Mouse (Mus musculus) induced T-regulatory cell, adult 2 months (primary cell): ENCODE measurements around the gene Ttc7b.

Source experiments
- DNase-seq: peaks from one replicate; pipeline ENCODE4 v3.0.0-alpha.2; 2012; ENCODE audit warnings: low read depth

Gene Ttc7b

GRCm38 (mm10) chr12:100447701-100448277 is 72.8 kb downstream of the Ttc7b start:
- no peak for DNase-seq

- no peak for DNase-seq
Measured at GRCm38 (mm10) chr12:100447161-100447560, 73.5 kb downstream of the Ttc7b start.

DNA sequence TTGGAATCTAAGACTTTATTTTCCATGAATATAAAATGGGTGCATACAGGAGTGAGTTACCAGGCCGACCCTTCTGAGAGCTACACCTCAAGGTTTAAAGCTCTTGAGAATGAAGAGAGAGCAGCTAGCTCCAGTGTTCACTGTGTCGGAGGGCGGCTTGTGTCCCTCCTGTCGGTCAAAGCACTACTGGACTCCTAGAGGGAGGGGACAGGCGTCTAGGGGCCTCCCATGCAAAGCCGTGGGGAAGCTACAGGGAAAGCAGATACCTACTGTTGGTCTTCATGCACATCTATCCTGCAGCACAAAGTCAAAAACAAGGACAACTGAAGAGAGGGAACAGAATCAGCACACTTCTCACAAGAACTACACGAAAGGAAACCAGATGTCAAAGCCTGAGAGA is 74.9 kb downstream of the Ttc7b start:
- no peak for DNase-seq

GRCm38 (mm10) chr12:100445271-100445670 is 75.4 kb downstream of the Ttc7b start:
- DNase-seq, result no peak

- no peak for DNase-seq
Measured at GRCm38 (mm10) chr12:100444671-100445165, 75.9 kb downstream of the Ttc7b start.

- no peak for DNase-seq
Measured at GRCm38 (mm10) chr12:100443452-100443851, 77.2 kb downstream of the Ttc7b start.

DNA sequence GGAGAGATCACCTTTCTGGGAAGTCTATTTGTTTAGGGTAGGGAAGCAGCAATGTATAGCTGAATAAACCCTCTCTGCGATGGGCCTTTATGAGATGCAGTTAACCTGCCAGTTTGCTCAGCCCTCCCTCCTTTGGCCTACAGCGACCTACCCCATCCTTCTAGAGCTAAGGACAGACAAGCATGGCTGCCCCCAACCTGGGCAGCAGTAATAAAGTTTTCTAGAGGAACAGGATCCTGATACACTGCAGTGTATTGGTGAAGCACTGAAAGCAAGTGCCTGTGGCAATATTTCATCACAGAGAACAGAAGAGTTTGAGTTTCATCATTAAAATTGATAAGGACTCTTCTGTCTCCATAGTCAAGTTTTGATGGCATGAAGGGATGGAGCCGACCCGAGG is 79.0 kb downstream of the Ttc7b start:
- DNase-seq, result no peak

- DNase-seq, result no peak
Measured at GRCm38 (mm10) chr12:100439883-100440282, 80.7 kb downstream of the Ttc7b start.

GRCm38 (mm10) chr12:100439145-100439755 is 81.4 kb downstream of the Ttc7b start:
- DNase-seq, result no peak

DNA sequence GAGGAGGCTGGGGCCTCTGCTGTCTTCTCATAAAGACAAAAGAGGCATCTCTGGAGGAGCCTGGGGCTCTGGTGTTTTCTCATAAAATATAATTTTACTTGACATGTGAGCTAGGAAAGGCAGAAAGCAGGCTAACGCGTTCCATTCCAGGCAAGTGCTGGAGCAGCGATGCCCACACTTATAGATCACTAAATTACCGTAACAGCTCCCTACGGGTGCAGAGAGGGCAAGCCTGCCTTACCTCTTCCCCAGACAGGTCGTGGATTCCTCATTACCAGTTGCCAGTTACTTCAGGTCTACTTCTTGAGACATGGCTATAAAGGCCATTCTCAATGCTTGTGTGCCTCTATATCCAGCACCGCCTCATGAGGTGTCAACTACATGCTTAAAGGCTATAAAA is 82.1 kb downstream of the Ttc7b start:
- no peak for DNase-seq

- no peak for DNase-seq
Measured at GRCm38 (mm10) chr12:100437862-100438261, 82.8 kb downstream of the Ttc7b start.

- no peak for DNase-seq
Measured at GRCm38 (mm10) chr12:100435763-100436162, 84.9 kb downstream of the Ttc7b start.

GRCm38 (mm10) chr12:100431830-100432229 is 88.8 kb downstream of the Ttc7b start:
- no peak for DNase-seq

GRCm38 (mm10) chr12:100429414-100430114 is 91.1 kb downstream of the Ttc7b start:
- DNase-seq, result no peak

DNA sequence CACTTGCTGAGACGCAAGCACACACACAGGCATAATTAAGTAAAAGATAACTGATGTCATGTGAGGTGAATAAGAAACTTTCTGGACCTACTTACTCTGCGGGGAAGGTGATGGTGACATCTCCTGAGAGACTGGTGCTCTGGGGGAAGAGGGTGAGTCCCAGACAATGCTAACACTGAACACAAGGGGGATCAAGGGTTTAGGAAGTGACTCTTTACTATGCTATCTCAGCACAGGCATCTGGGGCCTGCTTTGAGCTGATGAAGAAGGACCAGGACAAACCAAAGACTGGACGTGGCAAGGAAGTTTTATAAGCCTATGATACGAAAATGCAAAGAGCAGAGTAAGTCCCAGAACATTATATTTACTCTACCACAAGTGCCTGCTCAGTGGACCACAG is 92.4 kb downstream of the Ttc7b start:
- DNase-seq, result no peak

DNA sequence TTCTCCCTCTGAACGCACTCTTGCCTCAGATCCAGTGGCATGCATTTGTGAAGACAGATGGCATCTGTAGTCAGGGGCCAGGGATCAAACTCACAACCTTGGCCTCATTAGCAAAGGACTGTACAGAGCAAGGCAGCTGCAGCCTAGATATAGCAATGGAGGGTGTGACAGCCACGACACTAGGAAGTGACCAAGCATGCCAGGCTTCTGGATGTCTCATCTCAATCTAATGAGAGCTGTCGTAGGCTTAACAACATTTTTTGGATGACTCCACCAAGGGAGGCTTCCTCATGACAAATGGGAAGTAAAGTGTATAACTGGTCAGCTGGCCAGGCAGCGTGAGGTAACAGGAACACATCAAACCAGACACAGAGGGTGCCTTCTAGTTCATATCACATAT is 94.4 kb downstream of the Ttc7b start:
- DNase-seq, result no peak

GRCm38 (mm10) chr12:100425028-100425427 is 95.6 kb downstream of the Ttc7b start:
- no peak for DNase-seq

DNA sequence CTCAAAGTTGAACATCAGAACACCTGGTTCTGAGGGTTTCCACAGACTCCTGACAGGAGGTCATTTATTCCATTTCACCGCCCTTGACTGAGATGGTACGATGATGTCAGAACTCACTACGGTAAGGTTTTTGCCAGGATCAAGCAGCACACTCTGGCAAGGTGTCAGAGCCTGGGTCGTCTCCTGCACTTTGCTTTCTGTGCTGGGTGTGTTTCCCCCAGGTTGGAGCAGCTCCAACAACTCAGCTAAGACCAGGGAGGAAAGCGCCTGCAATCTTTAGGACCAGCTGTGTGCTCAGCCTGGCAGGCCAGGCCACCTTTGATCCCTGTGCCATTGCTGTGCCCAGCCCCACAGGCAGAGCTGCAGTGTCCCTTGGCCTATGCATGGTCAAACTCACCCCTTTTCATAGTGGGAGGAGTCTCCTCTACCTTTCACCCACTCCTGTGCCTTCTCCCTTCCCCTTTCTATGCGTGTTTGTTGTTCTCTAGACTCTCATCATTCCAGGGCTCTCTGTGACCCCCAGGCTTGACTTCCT is 98.3 kb downstream of the Ttc7b start:
- DNase-seq, result no peak

DNA sequence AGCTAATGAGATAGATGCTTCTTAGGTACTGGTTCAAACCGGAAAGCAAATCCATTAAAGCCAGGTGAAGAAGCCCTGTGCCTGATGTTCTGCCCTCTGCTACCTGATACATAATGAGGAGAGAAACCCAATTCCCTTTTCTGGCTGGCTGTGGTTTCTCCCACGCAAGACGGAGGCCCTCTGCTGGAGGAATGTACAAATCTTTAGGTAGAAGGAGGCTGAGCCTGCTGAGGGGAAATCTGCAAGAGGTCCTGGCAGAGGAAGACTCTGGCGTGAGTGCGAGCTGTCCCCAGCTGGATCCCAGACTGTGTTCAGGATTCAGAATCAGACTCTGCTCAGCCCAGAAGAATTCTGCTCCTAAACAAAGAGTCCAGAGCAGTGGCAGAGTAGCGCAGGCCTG is 99.1 kb downstream of the Ttc7b start:
- DNase-seq, result peak; percentile 61

- peak; percentile 19 for DNase-seq
Measured at GRCm38 (mm10) chr12:100420903-100421302, 99.7 kb downstream of the Ttc7b start.

DNA sequence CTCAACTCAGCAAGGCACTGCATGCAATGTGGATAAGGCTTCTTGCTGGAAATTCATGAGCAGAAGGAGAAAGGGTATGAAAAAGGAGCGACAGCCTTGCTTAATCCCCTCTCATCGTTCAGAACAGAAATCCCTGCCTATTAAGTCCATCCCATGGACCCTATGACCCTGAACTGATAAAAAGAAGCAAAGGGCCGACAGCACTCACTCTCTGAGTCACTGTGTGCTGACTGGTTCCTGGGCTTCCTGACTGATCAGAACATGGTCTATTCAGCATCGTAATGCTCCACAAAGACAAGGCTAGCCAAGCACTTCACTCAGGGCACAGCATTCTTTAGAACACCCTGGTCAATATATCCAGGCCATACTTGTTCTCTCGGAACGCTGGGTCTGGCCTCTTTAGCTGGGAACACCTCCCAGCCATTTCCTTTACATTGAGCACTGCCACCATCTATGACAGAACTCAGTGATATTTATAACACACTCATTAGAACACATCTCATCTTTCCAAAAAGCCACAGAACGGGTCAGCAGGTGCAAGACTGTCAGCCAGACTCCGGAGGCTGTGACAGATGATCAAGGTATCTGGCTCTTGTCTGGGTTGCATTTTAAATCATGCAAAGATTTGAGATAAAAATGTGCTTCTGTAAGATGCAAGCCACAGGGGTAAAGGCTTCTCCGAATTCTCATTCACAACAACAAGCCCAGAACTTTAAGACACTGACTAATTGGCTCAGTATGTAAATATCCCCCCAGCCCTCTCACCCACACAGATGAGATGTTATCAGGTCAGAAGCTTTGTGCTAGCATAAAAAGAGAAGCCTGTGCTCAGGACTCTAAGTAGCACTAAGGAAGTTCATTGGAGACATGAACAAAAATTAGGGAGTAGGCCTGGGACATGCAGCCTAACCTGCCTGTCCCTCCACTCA is 100.4 kb downstream of the Ttc7b start:
- peak; percentile 31 for DNase-seq

- no peak for DNase-seq
Measured at GRCm38 (mm10) chr12:100415802-100416201, 104.8 kb downstream of the Ttc7b start.
